Mouse (Mus musculus): Measurements from ENCODE around the gene Farsb. TPM values are rescaled to one million over a fixed set of nuclear protein-coding genes. Genes with fewer than 3 reads are reported as not detected.

Gene Farsb
- polyA plus RNA-seq, 1 experiment from 2014 or later: 117 TPM

DNA sequence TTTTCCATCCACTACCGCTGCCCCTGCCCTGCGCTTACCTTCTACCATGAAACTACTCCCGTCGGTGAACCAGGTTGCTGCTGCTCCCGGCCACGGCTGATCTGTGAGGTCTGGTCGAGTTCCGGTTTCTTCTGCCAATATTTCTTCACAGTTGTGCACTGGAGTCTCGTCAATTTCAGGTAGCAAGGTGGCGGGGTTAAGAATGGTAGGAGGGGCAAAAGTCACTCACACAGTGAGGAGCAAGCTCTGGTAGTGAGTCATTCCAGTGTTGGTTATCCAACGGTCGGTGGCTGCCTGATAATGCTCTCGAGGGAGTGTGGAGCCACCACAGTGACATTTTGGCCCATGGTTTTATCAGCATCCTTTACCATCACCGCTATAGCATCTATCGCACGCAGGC lies 12.3 kb upstream of the Farsb start:
- 84% methylated on average over 16 of the region's 16 CpGs for WGBS
- H3K4me2 ChIP-seq (ENCODE audit: low read depth, low read length): no peak overlapping the region
- H3K36me3 ChIP-seq (ENCODE audit: control insufficient read depth, insufficient read depth, low read length): no peaks in the 10 kb centered on the region
- H3K27ac ChIP-seq (ENCODE audit: low read length): no peak overlapping the region
- H3K9ac ChIP-seq (ENCODE audit: low read length): no peak overlapping the region
- ATAC-seq (ENCODE audit: low read depth): no peak
- H3K27me3 ChIP-seq (ENCODE audit: control insufficient read depth, insufficient read depth, low read depth, low read length): no peaks in the 10 kb centered on the region
- no peaks in the 10 kb centered on the region for H3K4me1 ChIP-seq (replicated peaks; ENCODE audit: control insufficient read depth, insufficient read depth, low read length)
- H3K4me3 ChIP-seq (ENCODE audit: low read length): no peak overlapping the region
- no peaks in the 10 kb centered on the region; the same call in 1 of the 2 replicates for H3K9me3 ChIP-seq (ENCODE audit: control insufficient read depth, low read length)

DNA sequence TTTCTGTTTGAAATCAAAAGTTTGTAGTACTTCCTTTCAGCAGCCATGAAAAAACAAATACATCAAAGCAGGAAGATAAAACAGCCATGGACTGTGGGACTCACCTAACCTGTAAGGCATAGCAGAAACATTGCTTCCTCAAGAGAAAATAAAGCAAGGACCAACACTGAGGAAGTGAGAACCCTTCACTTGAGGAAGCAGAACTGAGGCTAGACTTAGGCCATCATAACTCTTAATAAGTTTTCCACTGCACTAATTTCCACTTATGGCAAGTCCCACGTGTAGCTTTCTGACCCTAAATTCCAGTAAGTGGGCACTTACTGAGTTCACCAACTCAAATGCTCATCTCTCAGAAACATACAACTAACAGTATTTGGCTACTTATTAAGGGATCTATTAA lies 1.4 kb upstream of the Farsb start:
- Histone ChIP-seq H3K36me3 (ENCODE audit: control insufficient read depth, insufficient read depth, low read length) (no peaks in the 10 kb centered on the region; the same call in 1 of the 2 replicates), H3K4me3 (ENCODE audit: low read length) (no peak overlapping the region), H3K27me3 (ENCODE audit: control insufficient read depth, insufficient read depth, low read depth, low read length) (no peaks in the 10 kb centered on the region), H3K4me2 (ENCODE audit: low read depth, low read length) (no peak overlapping the region), H3K9ac (ENCODE audit: low read length) (no peak overlapping the region), H3K9me3 (ENCODE audit: control insufficient read depth, low read length) (no peaks in the 10 kb centered on the region), H3K4me1 (replicated peaks; ENCODE audit: control insufficient read depth, insufficient read depth, low read length) (peaks cover 18% of the 10 kb centered on the region), H3K27ac (ENCODE audit: low read length) (no peak overlapping the region)
- ATAC-seq (ENCODE audit: low read depth): no peak
- 63% methylated on average over 1 of the region's 1 CpGs for WGBS

DNA sequence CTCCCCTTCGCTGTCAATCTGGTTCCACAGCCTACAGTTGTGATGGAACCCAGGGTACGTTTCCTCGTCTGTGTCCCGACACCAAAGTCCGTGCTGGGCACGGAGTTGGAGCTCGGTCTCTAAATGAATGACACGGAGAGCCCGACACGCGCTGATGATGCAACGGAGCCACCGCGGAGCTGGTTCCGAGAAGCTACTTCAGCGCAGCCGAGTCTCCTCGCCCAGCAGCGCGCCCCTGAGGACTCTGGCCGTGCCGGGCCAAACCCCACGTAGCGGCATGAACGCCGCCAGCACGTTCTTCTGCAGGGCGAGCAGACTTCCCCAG lies 308 bp downstream of the Farsb start:
- Histone ChIP-seq H3K4me1 (replicated peaks; ENCODE audit: control insufficient read depth, insufficient read depth, low read length) (peaks cover 18% of the 10 kb centered on the region), H3K4me3 (ENCODE audit: low read length) (peak overlapping the region; percentile 97), H3K9me3 (ENCODE audit: control insufficient read depth, low read length) (no peaks in the 10 kb centered on the region), H3K4me2 (ENCODE audit: low read depth, low read length) (peak overlapping the region; percentile 89), H3K27me3 (ENCODE audit: control insufficient read depth, insufficient read depth, low read depth, low read length) (no peaks in the 10 kb centered on the region), H3K27ac (ENCODE audit: low read length) (peak overlapping the region; percentile 72), H3K9ac (ENCODE audit: low read length) (peak overlapping the region; percentile 81), H3K36me3 (ENCODE audit: control insufficient read depth, insufficient read depth, low read length) (no peaks in the 10 kb centered on the region; the same call in 1 of the 2 replicates)
- under 1% methylated on average over 28 of the region's 28 CpGs for WGBS
- no peak for ATAC-seq (ENCODE audit: low read depth)

DNA sequence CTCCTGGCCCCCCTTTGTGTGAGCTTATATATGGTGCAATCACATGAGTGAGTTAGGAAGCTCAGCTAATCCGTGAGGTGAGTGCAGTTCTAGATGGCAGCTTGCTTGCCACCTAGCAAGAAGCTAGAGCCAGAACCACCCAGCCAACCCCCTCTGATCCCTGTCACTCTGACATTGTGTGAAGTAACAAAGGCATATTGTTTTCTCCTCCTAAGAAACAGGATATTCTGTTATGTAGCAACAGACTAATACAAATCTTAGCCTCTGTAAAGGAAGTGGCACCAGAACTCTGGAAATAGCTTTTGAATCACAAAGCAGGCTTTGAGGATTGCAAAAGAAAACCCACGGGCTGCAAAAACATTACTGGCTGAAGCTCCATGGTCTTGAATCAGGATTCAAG lies 4.3 kb downstream of the Farsb start:
- WGBS: 61% methylated on average over 2 of the region's 2 CpGs
- Histone ChIP-seq H3K27me3 (ENCODE audit: control insufficient read depth, insufficient read depth, low read depth, low read length) (no peaks in the 10 kb centered on the region), H3K4me3 (ENCODE audit: low read length) (no peak overlapping the region), H3K9ac (ENCODE audit: low read length) (no peak overlapping the region), H3K4me1 (replicated peaks; ENCODE audit: control insufficient read depth, insufficient read depth, low read length) (peaks cover 15% of the 10 kb centered on the region), H3K27ac (ENCODE audit: low read length) (no peak overlapping the region), H3K4me2 (ENCODE audit: low read depth, low read length) (no peak overlapping the region), H3K9me3 (ENCODE audit: control insufficient read depth, low read length) (no peaks in the 10 kb centered on the region), H3K36me3 (ENCODE audit: control insufficient read depth, insufficient read depth, low read length) (peaks cover 5% of the 10 kb centered on the region; the same call in 1 of the 2 replicates)
- ATAC-seq (ENCODE audit: low read depth): no peak

DNA sequence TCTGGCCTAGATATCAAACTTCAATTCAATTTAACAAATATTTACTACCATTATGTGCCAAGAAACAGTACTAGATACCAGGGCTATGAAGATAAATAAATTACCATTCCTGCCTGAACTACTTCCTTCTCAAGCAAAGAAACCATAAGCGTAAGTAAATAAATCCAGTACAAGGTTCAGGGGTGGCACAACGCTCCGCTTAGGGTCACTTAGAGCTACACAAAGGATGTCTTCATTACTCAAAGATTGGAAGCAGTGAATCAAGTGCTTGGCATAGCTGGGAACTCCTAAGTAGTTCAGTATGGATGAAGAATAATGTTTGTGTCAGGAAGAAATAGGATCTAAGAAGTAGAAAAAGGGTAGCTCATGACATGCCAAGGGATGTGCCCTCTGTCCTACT lies 5.3 kb downstream of the Farsb start:
- no peak overlapping the region for H3K4me2 ChIP-seq (ENCODE audit: low read depth, low read length)
- H3K4me3 ChIP-seq (ENCODE audit: low read length): no peak overlapping the region
- no peaks in the 10 kb centered on the region for H3K27me3 ChIP-seq (ENCODE audit: control insufficient read depth, insufficient read depth, low read depth, low read length)
- no peak for ATAC-seq (ENCODE audit: low read depth)
- 88% methylated on average over 3 of the region's 3 CpGs for WGBS
- no peak overlapping the region for H3K27ac ChIP-seq (ENCODE audit: low read length)
- H3K9ac ChIP-seq (ENCODE audit: low read length): no peak overlapping the region
- no peaks in the 10 kb centered on the region for H3K9me3 ChIP-seq (ENCODE audit: control insufficient read depth, low read length)
- peaks cover 15% of the 10 kb centered on the region for H3K4me1 ChIP-seq (replicated peaks; ENCODE audit: control insufficient read depth, insufficient read depth, low read length)
- H3K36me3 ChIP-seq (ENCODE audit: control insufficient read depth, insufficient read depth, low read length): peaks cover 8% of the 10 kb centered on the region; the same call in 1 of the 2 replicates

DNA sequence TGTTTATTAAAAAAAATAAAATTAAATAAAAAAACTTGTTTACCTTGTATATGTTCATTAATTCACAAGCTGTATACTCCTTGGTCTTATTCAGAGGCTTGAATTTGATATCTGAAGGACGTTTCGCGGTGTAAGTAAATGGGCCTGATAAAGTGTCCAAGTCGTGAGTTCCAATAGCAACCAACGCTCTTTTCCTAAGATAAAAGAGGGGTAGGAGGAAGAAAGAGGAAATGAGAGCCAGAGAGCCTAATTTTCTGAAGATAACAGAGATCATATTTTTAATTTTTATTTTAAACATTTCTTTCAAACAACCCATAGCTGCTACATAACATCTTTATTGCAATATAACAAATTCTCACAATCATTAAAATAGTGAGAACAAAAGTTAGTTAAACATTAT lies 16.3 kb downstream of the Farsb start:
- no peaks in the 10 kb centered on the region for H3K4me1 ChIP-seq (replicated peaks; ENCODE audit: control insufficient read depth, insufficient read depth, low read length)
- no peak for ATAC-seq (ENCODE audit: low read depth)
- H3K27ac ChIP-seq (ENCODE audit: low read length): no peak overlapping the region
- H3K4me2 ChIP-seq (ENCODE audit: low read depth, low read length): no peak overlapping the region
- H3K4me3 ChIP-seq (ENCODE audit: low read length): no peak overlapping the region
- H3K9me3 ChIP-seq (ENCODE audit: control insufficient read depth, low read length): no peaks in the 10 kb centered on the region
- H3K27me3 ChIP-seq (ENCODE audit: control insufficient read depth, insufficient read depth, low read depth, low read length): no peaks in the 10 kb centered on the region
- WGBS: 84% methylated on average over 5 of the region's 5 CpGs
- no peak overlapping the region for H3K9ac ChIP-seq (ENCODE audit: low read length)
- peaks cover 25% of the 10 kb centered on the region for H3K36me3 ChIP-seq (ENCODE audit: control insufficient read depth, insufficient read depth, low read length)

GRCm38 (mm10) chr1:78454659-78455058 lies 34.0 kb downstream of the Farsb start:
- Histone ChIP-seq H3K27ac (ENCODE audit: low read length) (no peak overlapping the region), H3K27me3 (ENCODE audit: control insufficient read depth, insufficient read depth, low read depth, low read length) (no peaks in the 10 kb centered on the region), H3K9ac (ENCODE audit: low read length) (no peak overlapping the region), H3K4me2 (ENCODE audit: low read depth, low read length) (no peak overlapping the region), H3K9me3 (ENCODE audit: control insufficient read depth, low read length) (no peaks in the 10 kb centered on the region), H3K4me1 (replicated peaks; ENCODE audit: control insufficient read depth, insufficient read depth, low read length) (no peaks in the 10 kb centered on the region), H3K36me3 (ENCODE audit: control insufficient read depth, insufficient read depth, low read length) (peaks cover 34% of the 10 kb centered on the region), H3K4me3 (ENCODE audit: low read length) (no peak overlapping the region)
- ATAC-seq (ENCODE audit: low read depth): no peak
- 35% methylated on average over 7 of the region's 7 CpGs for WGBS

GRCm38 (mm10) chr1:78453886-78454285 lies 34.8 kb downstream of the Farsb start:
- Histone ChIP-seq H3K4me1 (replicated peaks; ENCODE audit: control insufficient read depth, insufficient read depth, low read length) (no peaks in the 10 kb centered on the region), H3K4me2 (ENCODE audit: low read depth, low read length) (no peak overlapping the region), H3K27ac (ENCODE audit: low read length) (no peak overlapping the region), H3K9ac (ENCODE audit: low read length) (no peak overlapping the region), H3K27me3 (ENCODE audit: control insufficient read depth, insufficient read depth, low read depth, low read length) (no peaks in the 10 kb centered on the region), H3K36me3 (ENCODE audit: control insufficient read depth, insufficient read depth, low read length) (peaks cover 34% of the 10 kb centered on the region), H3K9me3 (ENCODE audit: control insufficient read depth, low read length) (no peaks in the 10 kb centered on the region), H3K4me3 (ENCODE audit: low read length) (no peak overlapping the region)
- WGBS: 92% methylated on average over 8 of the region's 8 CpGs
- no peak for ATAC-seq (ENCODE audit: low read depth)

DNA sequence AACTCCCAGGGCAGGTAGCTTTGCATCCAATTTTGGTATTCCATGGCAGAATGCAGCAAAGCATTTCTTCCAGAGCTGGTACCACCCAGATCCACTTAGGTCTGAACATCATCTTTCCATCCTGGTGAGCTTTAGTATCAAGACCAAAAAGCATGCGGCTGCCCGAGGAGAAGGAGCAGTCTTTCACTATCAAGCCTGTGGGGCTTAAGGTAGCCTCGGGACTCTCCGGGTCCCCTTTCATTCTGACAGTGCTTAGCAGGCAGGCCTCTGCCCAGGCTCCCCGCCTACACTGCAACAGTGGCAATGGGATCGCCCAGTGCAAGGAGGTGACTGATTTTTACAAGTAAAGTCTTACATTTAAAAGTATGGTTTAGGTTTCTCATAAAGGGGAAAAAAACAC lies 36.2 kb downstream of the Farsb start:
- Histone ChIP-seq H3K4me3 (ENCODE audit: low read length) (no peak overlapping the region), H3K9ac (ENCODE audit: low read length) (no peak overlapping the region), H3K4me1 (replicated peaks; ENCODE audit: control insufficient read depth, insufficient read depth, low read length) (no peaks in the 10 kb centered on the region), H3K27me3 (ENCODE audit: control insufficient read depth, insufficient read depth, low read depth, low read length) (no peaks in the 10 kb centered on the region), H3K4me2 (ENCODE audit: low read depth, low read length) (no peak overlapping the region), H3K9me3 (ENCODE audit: control insufficient read depth, low read length) (no peaks in the 10 kb centered on the region), H3K27ac (ENCODE audit: low read length) (no peak overlapping the region), H3K36me3 (ENCODE audit: control insufficient read depth, insufficient read depth, low read length) (peaks cover 24% of the 10 kb centered on the region)
- 89% methylated on average over 6 of the region's 6 CpGs for WGBS
- no peak for ATAC-seq (ENCODE audit: low read depth)

Measured in lung, embryonic 16.5 days (tissue).